Mouse (Mus musculus): Measurements from ENCODE around the gene Cnn1.
"Not testable (repeated sequence)": the region's sequence is repeated elsewhere in the genome, so short reads cannot be mapped to it uniquely, and the experiment has no call there.

Gene Cnn1

GRCm38 (mm10) chr9:22075778-22076177, 23.2 kb upstream of the Cnn1 start:
- DNase-seq (ENCODE audit: low read depth, low spot score): not testable (repeated sequence)

- DNase-seq (ENCODE audit: low read depth, low spot score): no peak
These were observed 22.8 kb upstream of the Cnn1 start for GRCm38 (mm10) chr9:22076223-22076622.

- no peak for DNase-seq (ENCODE audit: low read depth, low spot score)
These were observed 14.4 kb upstream of the Cnn1 start for GRCm38 (mm10) chr9:22084667-22085021.

- DNase-seq (ENCODE audit: low read depth, low spot score): peak; percentile 97
These were observed 13.8 kb upstream of the Cnn1 start, which contains the start of gene Ecsit for GRCm38 (mm10) chr9:22085022-22085834. TSS of gene Ecsit (minus strand) at chr9:22085438.

GRCm38 (mm10) chr9:22086012-22086411, 13.0 kb upstream of the Cnn1 start:
- no peak for DNase-seq (ENCODE audit: low read depth, low spot score)

GRCm38 (mm10) chr9:22087034-22087618, 11.9 kb upstream of the Cnn1 start:
- no peak for DNase-seq (ENCODE audit: low read depth, low spot score)

GRCm38 (mm10) chr9:22089281-22089680, 9.7 kb upstream of the Cnn1 start:
- DNase-seq (ENCODE audit: low read depth, low spot score): no peak

GRCm38 (mm10) chr9:22089986-22090385, 9.0 kb upstream of the Cnn1 start:
- DNase-seq (ENCODE audit: low read depth, low spot score): no peak

- no peak for DNase-seq (ENCODE audit: low read depth, low spot score)
These were observed 6.3 kb upstream of the Cnn1 start for GRCm38 (mm10) chr9:22092746-22093145.

GRCm38 (mm10) chr9:22095854-22096307, 3.1 kb upstream of the Cnn1 start:
- DNase-seq (ENCODE audit: low read depth, low spot score): no peak

- DNase-seq (ENCODE audit: low read depth, low spot score): no peak
These were observed 906 bp downstream of the Cnn1 start for GRCm38 (mm10) chr9:22099922-22100321.

GRCm38 (mm10) chr9:22108194-22108593, 9.2 kb downstream of the Cnn1 start:
- DNase-seq (ENCODE audit: low read depth, low spot score): no peak

- no peak for DNase-seq (ENCODE audit: low read depth, low spot score)
These were observed 16.6 kb downstream of the Cnn1 start for GRCm38 (mm10) chr9:22115635-22116034.

GRCm38 (mm10) chr9:22116086-22116485, 17.1 kb downstream of the Cnn1 start:
- DNase-seq (ENCODE audit: low read depth, low spot score): no peak

- peak; percentile 97 for DNase-seq (ENCODE audit: low read depth, low spot score)
These were observed 17.9 kb downstream of the Cnn1 start, which contains the start of gene Elof1 for GRCm38 (mm10) chr9:22116740-22117426. TSS of gene Elof1 (minus strand) at chr9:22117172.

GRCm38 (mm10) chr9:22117754-22118456, 18.9 kb downstream of the Cnn1 start:
- peak; percentile 71 for DNase-seq (ENCODE audit: low read depth, low spot score)

GRCm38 (mm10) chr9:22119543-22119942, 20.5 kb downstream of the Cnn1 start:
- peak; percentile 55 for DNase-seq (ENCODE audit: low read depth, low spot score)

GRCm38 (mm10) chr9:22121545-22121944, 22.5 kb downstream of the Cnn1 start:
- no peak for DNase-seq (ENCODE audit: low read depth, low spot score)

- no peak for DNase-seq (ENCODE audit: low read depth, low spot score)
These were observed 23.0 kb downstream of the Cnn1 start for GRCm38 (mm10) chr9:22122005-22122404.

- DNase-seq (ENCODE audit: low read depth, low spot score): no peak
These were observed 24.1 kb downstream of the Cnn1 start for GRCm38 (mm10) chr9:22123069-22123609.

- no peak for DNase-seq (ENCODE audit: low read depth, low spot score)
These were observed 25.2 kb downstream of the Cnn1 start for GRCm38 (mm10) chr9:22124169-22124568.

Measured in telencephalon, adult 2 months (tissue).